Mouse (Mus musculus): ENCODE results near the gene Rftn1. TPM values are rescaled to one million over a fixed set of nuclear protein-coding genes. Genes with fewer than 3 reads are reported as not detected.

Rftn1 gene
- polyA plus RNA-seq, 1 experiment from 2014 or later: 17.0 TPM

DNA sequence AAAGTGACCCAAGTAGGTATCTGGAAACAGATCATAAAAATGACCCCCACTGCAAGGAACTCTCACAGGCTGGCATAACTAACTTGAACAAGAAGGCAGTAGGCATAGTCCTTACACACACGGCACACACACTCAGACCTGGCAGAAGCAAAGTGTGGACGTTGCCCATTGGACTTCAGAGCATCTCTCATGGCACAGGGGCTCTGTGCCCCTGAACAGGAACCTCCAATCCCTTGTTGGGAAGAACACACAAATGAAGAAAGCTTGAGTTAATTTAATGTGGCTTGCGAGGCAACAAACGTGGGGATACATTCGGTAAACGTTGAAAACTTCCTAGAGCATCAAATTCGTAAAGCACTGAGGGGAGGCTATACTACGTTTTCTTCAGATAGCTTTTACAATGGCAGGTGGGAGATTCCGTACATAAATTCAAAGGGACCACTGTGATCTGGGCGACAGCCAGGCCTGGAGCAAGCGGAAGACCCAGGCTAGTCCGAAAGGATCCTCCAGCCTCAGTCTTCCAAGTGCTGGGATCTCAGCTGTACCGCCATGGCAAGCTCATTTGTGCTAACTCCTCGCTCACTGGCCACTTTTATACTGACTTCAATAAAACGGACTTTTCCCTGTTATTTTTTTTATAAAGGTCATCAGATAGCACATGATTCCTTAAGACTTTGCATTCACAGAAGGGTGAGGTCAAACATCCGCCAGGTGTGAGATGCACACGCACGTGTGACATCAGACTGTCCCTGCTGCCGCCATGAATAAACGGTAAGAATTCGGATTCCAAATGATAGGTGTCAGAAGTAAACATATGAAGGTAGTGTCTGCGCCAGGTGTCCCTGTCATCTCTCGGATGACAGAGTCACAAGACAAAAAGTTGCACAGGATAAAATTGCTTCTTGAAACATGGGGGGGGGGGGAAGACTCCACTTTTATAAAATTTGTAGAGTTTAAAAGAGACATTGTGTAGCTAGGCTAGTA, 117.2 kb downstream of the Rftn1 start:
- Histone ChIP-seq H3K4me3 (no peak overlapping the region), H3K9ac (no peak overlapping the region), H3K4me1 (replicated peaks) (no peaks in the 10 kb centered on the region), H3K4me2 (no peak overlapping the region), H3K9me3 (no peaks in the 10 kb centered on the region), H3K27ac (no peak overlapping the region), H3K36me3 (no peaks in the 10 kb centered on the region), H3K27me3 (no peaks in the 10 kb centered on the region)
- 94% methylated on average over 23 of the region's 23 CpGs for WGBS
- ATAC-seq (ENCODE audit: low FRiP score): no peak

DNA sequence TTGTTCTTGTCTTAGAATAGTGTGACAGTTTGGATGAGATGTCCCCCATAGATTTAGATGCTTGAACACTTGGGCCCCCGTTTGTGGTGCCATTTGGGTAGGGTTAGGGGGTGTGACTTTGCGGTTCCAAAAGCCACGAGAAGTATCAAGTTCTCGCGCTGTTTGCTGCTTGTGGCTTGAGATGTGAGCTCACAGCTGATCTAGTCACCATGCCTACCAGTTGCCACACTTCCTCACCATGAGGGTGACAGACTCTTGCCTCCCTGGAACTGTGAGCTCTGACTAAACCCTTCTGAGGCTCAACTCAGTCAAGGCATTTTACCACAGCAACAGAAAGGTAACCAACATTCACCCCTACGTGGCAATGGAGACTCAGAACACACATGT, 118.9 kb downstream of the Rftn1 start:
- H3K4me1 ChIP-seq (replicated peaks): no peaks in the 10 kb centered on the region
- H3K27ac ChIP-seq: no peak overlapping the region
- 88% methylated on average over 6 of the region's 6 CpGs for WGBS
- ATAC-seq (ENCODE audit: low FRiP score): no peak
- no peaks in the 10 kb centered on the region for H3K36me3 ChIP-seq
- H3K4me3 ChIP-seq: no peak overlapping the region
- H3K4me2 ChIP-seq: no peak overlapping the region
- no peaks in the 10 kb centered on the region for H3K27me3 ChIP-seq
- H3K9ac ChIP-seq: no peak overlapping the region
- no peaks in the 10 kb centered on the region for H3K9me3 ChIP-seq

DNA sequence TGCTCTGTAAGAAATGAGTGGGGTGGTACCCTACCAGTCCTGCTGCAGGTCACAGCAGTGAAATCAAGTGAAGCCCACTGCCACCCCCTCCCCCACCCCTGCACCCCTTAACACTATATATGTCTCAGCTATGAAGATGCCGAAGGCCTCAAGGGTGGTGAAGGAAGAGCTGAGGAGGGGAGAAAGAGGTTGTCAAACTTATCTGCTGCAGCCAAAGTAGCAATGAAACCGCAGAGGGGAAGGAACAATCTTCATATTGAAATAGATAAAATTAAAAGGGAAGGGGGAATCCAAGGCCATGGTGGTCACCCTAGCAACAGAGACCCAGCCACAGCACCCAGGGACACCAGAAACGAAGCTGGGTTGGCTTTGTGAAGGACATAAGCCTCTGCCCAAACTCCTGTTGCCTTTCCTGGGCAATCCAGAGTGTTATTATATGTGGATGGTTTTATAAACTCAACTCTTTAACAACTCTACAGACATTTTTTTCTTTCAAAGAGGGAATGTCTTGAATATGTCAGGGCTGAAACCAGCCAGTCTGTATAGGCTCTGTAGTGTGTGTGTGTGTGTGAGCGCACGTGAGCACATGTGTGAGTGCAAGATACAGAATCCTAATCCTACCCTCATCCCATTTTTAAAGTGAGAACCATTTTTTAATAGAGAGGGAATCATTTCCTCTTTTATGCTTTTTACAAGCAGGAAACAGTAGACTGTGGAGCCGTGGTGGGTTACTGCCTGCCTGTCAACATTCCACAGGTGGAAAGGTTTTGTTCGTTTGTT, 119.5 kb downstream of the Rftn1 start:
- no peak for ATAC-seq (ENCODE audit: low FRiP score)
- no peaks in the 10 kb centered on the region for H3K36me3 ChIP-seq
- H3K27ac ChIP-seq: no peak overlapping the region
- H3K9ac ChIP-seq: no peak overlapping the region
- H3K27me3 ChIP-seq: no peaks in the 10 kb centered on the region
- H3K9me3 ChIP-seq: no peaks in the 10 kb centered on the region
- 85% methylated on average over 7 of the region's 7 CpGs for WGBS
- no peaks in the 10 kb centered on the region for H3K4me1 ChIP-seq (replicated peaks)
- H3K4me3 ChIP-seq: no peak overlapping the region
- H3K4me2 ChIP-seq: no peak overlapping the region

DNA sequence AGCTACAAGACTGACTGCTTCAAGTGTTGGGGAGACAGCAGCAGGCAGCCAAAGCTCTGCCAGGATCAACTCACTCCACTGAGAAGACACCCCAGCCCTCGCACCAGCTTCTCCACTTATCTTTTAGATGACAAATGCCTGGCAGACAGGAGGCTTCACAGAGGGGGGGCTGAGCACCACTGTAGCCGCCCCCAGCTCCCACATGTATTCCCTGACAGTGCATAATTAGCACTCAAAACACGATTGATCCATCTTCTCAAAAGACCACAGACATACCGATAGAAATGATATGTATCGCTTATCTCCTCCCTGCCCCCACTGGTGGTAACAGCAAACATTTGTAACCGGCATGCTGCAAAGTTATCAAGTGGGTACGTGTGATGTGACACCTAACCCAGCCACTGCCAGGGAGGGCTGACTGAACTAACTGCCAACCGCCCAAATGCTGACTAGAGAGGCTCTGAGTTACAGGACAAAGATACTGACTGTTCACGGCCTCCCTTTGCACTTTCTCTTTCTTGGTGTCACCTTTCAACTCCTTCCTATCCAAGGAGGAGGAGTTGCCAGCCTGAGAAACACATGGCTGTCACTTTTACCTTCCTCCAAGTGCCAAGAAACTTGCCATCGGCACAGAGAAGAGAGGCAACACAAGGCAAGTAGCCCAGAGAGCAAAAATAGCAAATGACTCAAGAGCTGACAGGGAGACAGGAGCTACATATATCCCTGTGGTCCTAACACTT, 120.4 kb downstream of the Rftn1 start:
- WGBS: 54% methylated on average over 10 of the region's 10 CpGs
- Histone ChIP-seq H3K9ac (no peak overlapping the region), H3K4me3 (no peak overlapping the region), H3K4me2 (no peak overlapping the region), H3K27ac (no peak overlapping the region), H3K9me3 (no peaks in the 10 kb centered on the region), H3K27me3 (no peaks in the 10 kb centered on the region), H3K4me1 (replicated peaks) (0 out of 2 replicates have a peak, but pooled peaks cover 4% of the 10 kb centered on the region), H3K36me3 (no peaks in the 10 kb centered on the region)
- ATAC-seq (ENCODE audit: low FRiP score): no peak

DNA sequence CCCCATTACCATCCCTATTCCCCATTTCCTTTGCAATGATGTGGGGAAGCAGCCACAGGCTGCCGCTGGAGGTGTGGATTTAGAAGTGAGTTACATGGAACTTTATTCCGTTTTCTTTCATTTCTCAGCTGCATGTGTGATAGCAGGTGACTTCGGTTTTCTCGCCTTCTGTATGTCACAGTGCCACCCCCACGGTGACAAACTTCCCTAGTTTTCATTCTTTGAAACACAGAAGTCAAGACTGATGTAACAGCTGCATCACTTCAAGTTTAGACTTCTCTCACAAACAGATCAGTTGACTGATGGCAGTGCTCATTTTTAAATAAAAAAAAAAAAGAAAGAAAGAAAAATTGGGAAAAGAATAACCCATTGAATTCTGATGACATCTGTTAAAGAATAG, 121.3 kb downstream of the Rftn1 start:
- H3K9ac ChIP-seq: no peak overlapping the region
- H3K4me1 ChIP-seq (replicated peaks): 0 out of 2 replicates have a peak, but pooled peaks cover 4% of the 10 kb centered on the region
- H3K27me3 ChIP-seq: no peaks in the 10 kb centered on the region
- H3K9me3 ChIP-seq: no peaks in the 10 kb centered on the region
- no peak overlapping the region for H3K27ac ChIP-seq
- H3K36me3 ChIP-seq: no peaks in the 10 kb centered on the region
- no peak overlapping the region for H3K4me2 ChIP-seq
- no peak for ATAC-seq (ENCODE audit: low FRiP score)
- 90% methylated on average over 5 of the region's 5 CpGs for WGBS
- no peak overlapping the region for H3K4me3 ChIP-seq

DNA sequence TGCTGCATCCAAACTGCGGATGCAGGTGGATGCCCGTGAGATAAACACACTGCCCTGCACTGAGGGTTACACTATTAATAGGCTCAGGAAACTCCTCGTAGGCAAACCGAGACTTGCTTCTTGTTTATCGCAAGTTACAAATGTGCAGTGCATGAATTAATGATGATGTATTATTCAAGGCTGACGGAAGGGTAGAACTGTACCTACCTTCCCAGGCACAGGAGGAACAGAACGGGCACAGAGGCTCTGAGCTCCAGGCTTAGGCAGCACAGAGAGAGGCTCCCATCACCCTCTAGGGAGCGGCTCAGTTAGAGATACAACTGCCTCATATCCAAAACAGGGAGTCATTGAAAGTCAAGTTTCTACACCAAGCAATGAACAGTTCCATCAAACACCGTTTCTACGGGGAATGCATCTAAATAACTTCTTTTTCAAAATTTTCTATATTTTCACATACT, 121.8 kb downstream of the Rftn1 start:
- H3K4me2 ChIP-seq: no peak overlapping the region
- WGBS: 81% methylated on average over 10 of the region's 10 CpGs
- 0 out of 2 replicates have a peak, but pooled peaks cover 4% of the 10 kb centered on the region for H3K4me1 ChIP-seq (replicated peaks)
- no peak for ATAC-seq (ENCODE audit: low FRiP score)
- H3K9me3 ChIP-seq: no peaks in the 10 kb centered on the region
- H3K36me3 ChIP-seq: no peaks in the 10 kb centered on the region
- H3K4me3 ChIP-seq: no peak overlapping the region
- H3K27me3 ChIP-seq: no peaks in the 10 kb centered on the region
- H3K27ac ChIP-seq: no peak overlapping the region
- no peak overlapping the region for H3K9ac ChIP-seq

DNA sequence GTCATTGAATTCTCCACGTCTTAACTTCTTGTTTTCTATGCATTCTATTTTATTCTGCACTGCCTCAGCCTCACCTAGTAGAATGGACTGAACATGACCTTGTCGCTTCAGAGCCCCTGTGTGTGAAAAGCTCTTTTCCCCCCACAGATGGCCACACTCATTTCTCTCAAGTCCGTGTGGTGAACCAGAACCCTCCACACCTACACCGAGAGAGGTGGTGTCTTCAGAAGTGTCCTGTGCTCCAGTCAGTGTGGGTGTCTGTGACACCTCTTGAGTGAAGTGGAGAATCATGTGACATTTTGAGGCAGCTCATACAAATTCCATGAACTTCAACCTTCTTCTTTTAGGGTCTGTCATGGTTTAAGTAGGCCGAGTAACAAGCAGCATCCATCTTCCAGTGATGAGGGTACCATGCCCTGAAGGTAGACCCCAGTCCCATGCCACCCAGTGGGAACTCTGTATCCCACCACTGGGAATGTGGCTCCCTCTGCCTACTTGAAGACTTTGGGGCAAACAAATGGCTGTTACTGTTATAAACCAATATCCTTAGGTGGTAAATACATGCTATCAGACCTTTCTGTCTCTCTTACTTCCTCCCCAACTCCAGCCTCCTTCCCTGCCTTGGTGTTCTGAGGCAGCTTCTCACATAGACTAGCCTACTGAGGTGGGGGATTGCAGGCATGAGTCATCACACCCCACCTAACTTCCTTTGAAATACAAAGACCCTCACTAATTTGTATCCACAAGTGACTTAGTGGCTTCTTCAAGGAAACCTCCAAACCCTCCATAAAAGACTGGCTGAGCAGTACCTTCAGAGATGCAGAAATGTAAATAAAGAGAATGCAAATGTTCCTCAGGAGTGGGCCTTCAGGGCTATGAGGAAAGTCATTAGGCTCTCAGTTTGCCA, 122.4 kb downstream of the Rftn1 start:
- 0 out of 2 replicates have a peak, but pooled peaks have one; percentile 15 for ATAC-seq (ENCODE audit: low FRiP score)
- WGBS: 85% methylated on average over 5 of the region's 5 CpGs
- H3K27me3 ChIP-seq: no peaks in the 10 kb centered on the region

DNA sequence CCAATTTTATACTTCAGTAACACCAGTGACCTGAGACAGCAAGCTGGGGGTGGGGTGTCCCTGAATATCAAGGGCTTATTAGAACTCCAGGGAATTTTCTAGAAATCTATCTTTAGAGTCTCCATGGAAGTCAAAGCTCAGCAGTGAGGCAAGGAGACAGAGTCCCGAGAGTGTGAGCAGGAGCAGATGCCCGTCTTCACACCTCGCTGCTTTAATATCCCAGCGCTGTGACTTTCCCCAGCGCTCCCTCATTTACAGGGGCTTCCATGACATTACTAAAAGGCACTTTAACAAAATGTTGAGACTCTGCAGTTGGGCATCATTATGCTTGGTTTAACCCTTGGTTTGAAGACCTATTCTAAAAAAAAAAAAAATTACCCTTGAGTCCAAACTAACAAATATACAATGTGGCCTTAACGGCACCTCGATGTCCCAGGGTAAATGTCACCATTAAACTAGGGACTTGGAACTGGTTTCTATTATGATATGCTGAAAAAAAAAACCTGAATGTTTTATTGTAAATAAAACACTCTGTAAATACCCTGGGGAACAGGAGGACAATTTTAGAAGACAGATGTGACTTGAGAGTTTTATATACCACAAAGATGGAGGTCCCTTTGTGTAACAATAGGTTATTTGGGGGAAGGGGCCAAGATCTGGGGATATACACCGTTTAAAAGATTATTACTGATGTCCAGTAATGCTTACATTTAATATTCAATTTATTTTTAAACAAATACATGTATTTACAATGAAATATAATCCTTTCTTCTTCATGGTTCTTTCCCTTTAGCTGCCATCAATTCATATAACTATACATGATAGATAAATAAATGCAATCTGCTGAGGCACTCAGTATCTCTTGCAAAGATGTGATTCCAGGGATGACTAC, 123.4 kb downstream of the Rftn1 start:
- no peak overlapping the region for H3K4me3 ChIP-seq
- H3K27ac ChIP-seq: no peak overlapping the region
- ATAC-seq (ENCODE audit: low FRiP score): no peak
- no peaks in the 10 kb centered on the region for H3K9me3 ChIP-seq
- 76% methylated on average over 8 of the region's 8 CpGs for WGBS
- 0 out of 2 replicates have a peak, but pooled peaks cover 4% of the 10 kb centered on the region for H3K4me1 ChIP-seq (replicated peaks)
- no peak overlapping the region for H3K9ac ChIP-seq
- H3K27me3 ChIP-seq: no peaks in the 10 kb centered on the region
- H3K4me2 ChIP-seq: no peak overlapping the region
- H3K36me3 ChIP-seq: no peaks in the 10 kb centered on the region

More for the DNA sequence above, 122.4 kb downstream of the Rftn1 start:
- H3K27ac ChIP-seq: no peak overlapping the region
- no peaks in the 10 kb centered on the region for H3K9me3 ChIP-seq
- H3K4me2 ChIP-seq: no peak overlapping the region
- H3K4me1 ChIP-seq (replicated peaks): 0 out of 2 replicates have a peak, but pooled peaks cover 4% of the 10 kb centered on the region
- no peaks in the 10 kb centered on the region for H3K36me3 ChIP-seq
- no peak overlapping the region for H3K9ac ChIP-seq
- H3K4me3 ChIP-seq: no peak overlapping the region

DNA sequence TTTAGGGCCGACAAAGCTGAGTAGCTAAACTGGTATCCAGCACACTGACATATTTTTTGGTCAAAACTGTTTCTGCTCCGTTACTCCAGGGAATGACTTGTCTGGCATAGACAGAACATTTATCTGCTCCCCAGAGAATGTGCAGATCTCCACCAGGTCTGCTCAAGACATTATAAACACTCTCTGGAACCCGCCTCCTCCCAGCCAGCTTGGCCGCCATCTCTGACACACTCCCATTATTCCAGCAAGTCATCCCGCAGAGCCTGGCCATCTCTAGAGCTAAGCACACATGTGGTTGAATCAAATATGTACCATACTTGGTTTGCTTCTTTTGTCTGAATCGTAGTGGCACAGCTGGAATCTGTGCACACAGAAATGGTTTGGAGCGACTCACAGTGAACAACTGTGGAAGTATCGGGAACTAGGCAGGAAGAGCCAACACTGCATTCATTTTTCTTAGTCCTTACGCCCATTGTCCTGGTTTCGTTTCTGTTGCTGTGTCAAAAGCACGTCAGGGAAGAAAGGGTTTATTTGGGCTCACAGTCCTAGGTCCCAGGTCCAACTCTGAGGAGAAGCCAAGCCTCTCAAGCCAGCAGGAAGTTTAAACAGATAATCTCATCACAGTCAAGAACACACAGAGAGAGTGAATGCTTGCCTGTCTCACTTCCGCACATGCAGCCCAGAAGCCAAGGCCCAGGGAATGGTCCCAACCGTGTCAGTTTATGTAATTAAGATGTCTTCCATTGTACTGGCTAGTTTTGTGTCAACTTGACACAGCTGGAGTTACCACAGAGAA, 126.4 kb downstream of the Rftn1 start:
- Histone ChIP-seq H3K4me3 (no peak overlapping the region), H3K36me3 (no peaks in the 10 kb centered on the region), H3K4me2 (no peak overlapping the region), H3K4me1 (replicated peaks) (0 out of 2 replicates have a peak, but pooled peaks cover 4% of the 10 kb centered on the region), H3K27me3 (no peaks in the 10 kb centered on the region), H3K27ac (no peak overlapping the region), H3K9ac (no peak overlapping the region), H3K9me3 (no peaks in the 10 kb centered on the region)
- no peak for ATAC-seq (ENCODE audit: low FRiP score)
- WGBS: 79% methylated on average over 13 of the region's 13 CpGs

DNA sequence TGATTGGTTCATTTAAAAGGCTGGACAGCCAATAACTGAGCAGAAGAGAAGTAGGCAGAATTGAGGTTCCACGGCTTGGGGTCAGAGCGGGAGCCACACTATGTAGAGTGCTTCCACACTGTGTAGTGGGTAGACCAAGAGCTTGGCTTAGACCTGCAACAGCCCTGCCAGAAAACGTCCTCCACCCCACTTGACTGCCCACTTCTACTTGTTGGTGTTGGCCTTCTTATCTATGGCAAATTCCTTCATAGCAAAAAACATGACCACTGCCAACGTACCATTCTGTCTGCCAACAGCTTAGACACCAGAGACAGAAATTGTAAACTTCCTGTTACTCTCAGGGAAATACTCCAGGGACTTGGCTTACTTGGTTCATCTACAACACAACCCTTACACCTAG, 127.8 kb downstream of the Rftn1 start:
- no peaks in the 10 kb centered on the region for H3K36me3 ChIP-seq
- WGBS: 92% methylated on average over 4 of the region's 4 CpGs
- H3K9me3 ChIP-seq: no peaks in the 10 kb centered on the region
- H3K27ac ChIP-seq: no peak overlapping the region
- no peak for ATAC-seq (ENCODE audit: low FRiP score)
- 0 out of 2 replicates have a peak, but pooled peaks cover 4% of the 10 kb centered on the region for H3K4me1 ChIP-seq (replicated peaks)
- no peak overlapping the region for H3K4me3 ChIP-seq
- no peak overlapping the region for H3K4me2 ChIP-seq
- no peaks in the 10 kb centered on the region for H3K27me3 ChIP-seq
- H3K9ac ChIP-seq: no peak overlapping the region

Measured in hindbrain, embryonic 13.5 days (tissue).